Mouse (Mus musculus) embryonic facial prominence, embryonic 15.5 days (tissue): Measurements from ENCODE around the gene Pxn. TPM values are rescaled to one million over a fixed set of nuclear protein-coding genes. Genes with fewer than 3 reads are reported as not detected.
"Not testable (repeated sequence)": the region's sequence is repeated elsewhere in the genome, so short reads cannot be mapped to it uniquely, and the experiment has no call there.

Source experiments
- ATAC-seq: fragments of 200-750 bp; cut with Nextera tagmentation; 2 replicates; pipeline ENCODE4 v1.8.0; 2017; ENCODE audit warnings: low read depth, moderate TSS enrichment; ENCODE audit not compliant: insufficient number of reproducible peaks, low FRiP score, low TSS enrichment
- H3K27ac ChIP-seq: fragments of 300-500 bp; sonication (generic); replicated peaks from 2 replicates; pipeline ENCODE4 v1.5.1; 2015; ENCODE audit warnings: mild to moderate bottlenecking, inconsistent platforms
- H3K27me3 ChIP-seq: fragments of 300-500 bp; sonication (generic); 2 replicates; pipeline ENCODE4 v1.6.1; 2015; ENCODE audit warnings: inconsistent platforms
- H3K36me3 ChIP-seq: fragments of 300-500 bp; sonication (generic); 2 replicates; pipeline ENCODE4 v1.6.1; 2015; ENCODE audit warnings: mild to moderate bottlenecking, inconsistent platforms
- H3K4me1 ChIP-seq: fragments of 300-500 bp; sonication (generic); 2 replicates; pipeline ENCODE4 v1.6.1; 2015; ENCODE audit warnings: inconsistent platforms
- H3K4me2 ChIP-seq: fragments of 300-500 bp; sonication (generic); replicated peaks from 2 replicates; pipeline ENCODE4 v1.6.1; 2015; ENCODE audit warnings: mild to moderate bottlenecking, inconsistent platforms
- H3K4me3 ChIP-seq: fragments of 300-500 bp; sonication (generic); replicated peaks from 2 replicates; pipeline ENCODE4 v1.5.1; 2015; ENCODE audit warnings: mild to moderate bottlenecking, inconsistent platforms
- H3K9ac ChIP-seq: fragments of 300-500 bp; sonication (generic); 2 replicates; pipeline ENCODE4 v1.6.1; 2015; ENCODE audit warnings: inconsistent platforms
- H3K9me3 ChIP-seq: fragments of 300-500 bp; sonication (generic); replicated peaks from 2 replicates; pipeline ENCODE4 v1.6.1; 2016; ENCODE audit warnings: inconsistent platforms
- WGBS: fragments of 180-500 bp; shearing (Covaris S2); methylation state at CpG from one replicate; pipeline ENCODE4 v1.1.7; 2015; 5-methylcytosine and 5-hydroxymethylcytosine counted together
- polyA plus RNA-seq: library from polyadenylated mRNA; unstranded; fragments of >200 nt; fragmentation: Nextera tagmentation; extraction: Ambion mirVana; gene quantifications from 2 replicates; pipeline ENCODE4 v1.2.1, GENCODE M21; 2015

Gene Pxn
- polyA plus RNA-seq, 1 experiment from 2014 or later, result 52.8 TPM

GRCm38 (mm10) chr5:115487942-115488580 is 18.4 kb upstream of the Pxn start:
- WGBS, result 71% methylated on average over 9 of the region's 9 CpGs

GRCm38 (mm10) chr5:115488841-115489698 is 17.4 kb upstream of the Pxn start:
- peak; percentile 66 for ATAC-seq
- under 1% methylated on average over 39 of the region's 39 CpGs for WGBS
- no peaks in the 10 kb centered on the region for H3K36me3 ChIP-seq
- peak overlapping the region; percentile 86 for H3K9ac ChIP-seq
- peaks cover 42% of the 10 kb centered on the region for H3K4me1 ChIP-seq
- H3K27me3 ChIP-seq, result no peaks in the 10 kb centered on the region
- H3K4me3 ChIP-seq, result peak overlapping the region; percentile 46
- peak overlapping the region; percentile 80 for H3K4me2 ChIP-seq
- H3K27ac ChIP-seq, result peak overlapping the region; percentile 100
- H3K9me3 ChIP-seq, result no peaks in the 10 kb centered on the region

More at GRCm38 (mm10) chr5:115487942-115488580, 18.4 kb upstream of the Pxn start:
- Histone ChIP-seq H3K27ac (no peak overlapping the region), H3K4me2 (peak overlapping the region; percentile 80; the same call in 1 of the 2 replicates), H3K36me3 (no peaks in the 10 kb centered on the region), H3K9me3 (no peaks in the 10 kb centered on the region), H3K27me3 (no peaks in the 10 kb centered on the region), H3K4me3 (no peak overlapping the region), H3K9ac (no peak overlapping the region), H3K4me1 (peaks cover 36% of the 10 kb centered on the region)
- no peak for ATAC-seq

- under 1% methylated on average over 50 of the region's 50 CpGs for WGBS
These were observed 16.5 kb upstream of the Pxn start for GRCm38 (mm10) chr5:115489699-115490637.

GRCm38 (mm10) chr5:115490638-115491000 is 15.9 kb upstream of the Pxn start:
- H3K4me1 ChIP-seq, result peaks cover 43% of the 10 kb centered on the region
- H3K9ac ChIP-seq, result no peak overlapping the region
- no peak for ATAC-seq
- H3K27me3 ChIP-seq, result no peaks in the 10 kb centered on the region
- no peaks in the 10 kb centered on the region for H3K9me3 ChIP-seq
- 9% methylated on average over 8 of the region's 8 CpGs for WGBS
- H3K4me2 ChIP-seq, result peak overlapping the region; percentile 80
- H3K4me3 ChIP-seq, result peak overlapping the region; percentile 10; the same call in 1 of the 2 replicates
- peak overlapping the region; percentile 100 for H3K27ac ChIP-seq
- no peaks in the 10 kb centered on the region for H3K36me3 ChIP-seq

More at GRCm38 (mm10) chr5:115489699-115490637, 16.5 kb upstream of the Pxn start:
- peak; percentile 78 for ATAC-seq
- Histone ChIP-seq H3K4me1 (peaks cover 44% of the 10 kb centered on the region), H3K4me2 (peak overlapping the region; percentile 80), H3K9me3 (no peaks in the 10 kb centered on the region), H3K4me3 (peak overlapping the region; percentile 46), H3K9ac (peak overlapping the region; percentile 86), H3K27me3 (no peaks in the 10 kb centered on the region), H3K36me3 (no peaks in the 10 kb centered on the region), H3K27ac (peak overlapping the region; percentile 100)

GRCm38 (mm10) chr5:115491076-115491475 is 15.4 kb upstream of the Pxn start:
- Histone ChIP-seq H3K4me2 (peak overlapping the region; percentile 80), H3K27me3 (no peaks in the 10 kb centered on the region), H3K9me3 (no peaks in the 10 kb centered on the region), H3K4me1 (peaks cover 43% of the 10 kb centered on the region), H3K4me3 (no peak overlapping the region), H3K27ac (peak overlapping the region; percentile 100; the same call in 1 of the 2 replicates), H3K9ac (no peak overlapping the region), H3K36me3 (no peaks in the 10 kb centered on the region)
- no peak for ATAC-seq
- 35% methylated on average over 5 of the region's 5 CpGs for WGBS

- WGBS, result 3% methylated on average over 28 of the region's 28 CpGs
- 0 out of 2 replicates have a peak overlapping the region, but pooled peaks have one; percentile 4 for H3K9ac ChIP-seq
- ATAC-seq, result no peak; the same call in 1 of the 2 replicates
- no peaks in the 10 kb centered on the region for H3K9me3 ChIP-seq
- peaks cover 43% of the 10 kb centered on the region for H3K4me1 ChIP-seq
- H3K36me3 ChIP-seq, result no peaks in the 10 kb centered on the region
- H3K4me2 ChIP-seq, result peak overlapping the region; percentile 57
- H3K27ac ChIP-seq, result peak overlapping the region; percentile 52
- H3K4me3 ChIP-seq, result peak overlapping the region; percentile 26
- H3K27me3 ChIP-seq, result no peaks in the 10 kb centered on the region
These were observed 14.6 kb upstream of the Pxn start for GRCm38 (mm10) chr5:115491771-115492322.

GRCm38 (mm10) chr5:115492711-115493335 is 13.7 kb upstream of the Pxn start:
- ATAC-seq, result no peak
- H3K27me3 ChIP-seq, result no peaks in the 10 kb centered on the region
- WGBS, result 49% methylated on average over 6 of the region's 6 CpGs
- H3K4me3 ChIP-seq, result no peak overlapping the region
- H3K9me3 ChIP-seq, result no peaks in the 10 kb centered on the region
- H3K4me1 ChIP-seq, result peaks cover 43% of the 10 kb centered on the region
- no peak overlapping the region for H3K4me2 ChIP-seq
- H3K9ac ChIP-seq, result no peak overlapping the region
- peak overlapping the region; percentile 87 for H3K27ac ChIP-seq
- no peaks in the 10 kb centered on the region for H3K36me3 ChIP-seq

- Histone ChIP-seq H3K27me3 (no peaks in the 10 kb centered on the region), H3K36me3 (no peaks in the 10 kb centered on the region), H3K9me3 (no peaks in the 10 kb centered on the region), H3K4me2 (peak overlapping the region; percentile 3; the same call in 1 of the 2 replicates), H3K4me3 (no peak overlapping the region), H3K9ac (no peak overlapping the region), H3K4me1 (peaks cover 42% of the 10 kb centered on the region), H3K27ac (peak overlapping the region; percentile 87)
- WGBS, result 13% methylated on average over 5 of the region's 5 CpGs
- no peak for ATAC-seq
These were observed 13.0 kb upstream of the Pxn start for GRCm38 (mm10) chr5:115493441-115493840.

GRCm38 (mm10) chr5:115495618-115496017 is 10.9 kb upstream of the Pxn start:
- not testable (repeated sequence) for H3K4me3 ChIP-seq, ATAC-seq, H3K27me3 ChIP-seq, H3K9me3 ChIP-seq, H3K36me3 ChIP-seq, H3K27ac ChIP-seq, H3K9ac ChIP-seq, H3K4me2 ChIP-seq
- WGBS, result 84% methylated on average over 3 of the region's 3 CpGs
- H3K4me1 ChIP-seq, result peaks cover 36% of the 10 kb centered on the region

- no peaks in the 10 kb centered on the region for H3K27me3 ChIP-seq
- no peaks in the 10 kb centered on the region for H3K36me3 ChIP-seq
- no peak overlapping the region for H3K27ac ChIP-seq
- H3K4me1 ChIP-seq, result peaks cover 22% of the 10 kb centered on the region
- H3K4me3 ChIP-seq, result no peak overlapping the region
- H3K4me2 ChIP-seq, result no peak overlapping the region
- H3K9me3 ChIP-seq, result 0 out of 2 replicates have a peak, but pooled peaks cover 2% of the 10 kb centered on the region
- 81% methylated on average over 7 of the region's 7 CpGs for WGBS
- H3K9ac ChIP-seq, result no peak overlapping the region
- ATAC-seq, result no peak
These were observed 9.4 kb upstream of the Pxn start for GRCm38 (mm10) chr5:115497033-115497432.
